Mouse (Mus musculus): ENCODE data around the gene Olfr1024. TPM values are rescaled to one million over a fixed set of nuclear protein-coding genes. Genes with fewer than 3 reads are reported as not detected.

Olfr1024 gene
- polyA plus RNA-seq (2016; fragmentation: Nextera tagmentation; extraction: Ambion mirVana), result not detected in 2 replicates

- Histone ChIP-seq H3K27me3 (no peaks in the 10 kb centered on the region), H3K9me3 (0 out of 2 replicates have a peak, but pooled peaks cover 5% of the 10 kb centered on the region), H3K4me3 (no peak within 1 kb of the TSS), H3K4me2 (replicated peaks) (no peak within 1 kb of the TSS), H3K9ac (replicated peaks) (no peak within 1 kb of the TSS), H3K27ac (replicated peaks) (no peak within 1 kb of the TSS), H3K36me3 (no peaks in the 10 kb centered on the region), H3K4me1 (no peaks in the 10 kb centered on the region)
- 86% methylated on average over 3 of the region's 3 CpGs for WGBS
- ATAC-seq (ENCODE audit: low FRiP score, low read depth), result no peak
These were observed at the start of gene Olfr1024 for GRCm38 (mm10) chr2:85904952-85905351. TSS of gene Olfr1024 (minus strand) at chr2:85905052.

- no peak for ATAC-seq (ENCODE audit: low FRiP score, low read depth)
- H3K9ac ChIP-seq (replicated peaks), result no peak within 1 kb of the TSS
These were observed 45.3 kb upstream of the Olfr1024 start, which contains the start of gene Olfr1028 for GRCm38 (mm10) chr2:85950137-85950536. TSS of gene Olfr1028 (plus strand) at chr2:85950437.

GRCm38 (mm10) chr2:85921258-85921657, 16.4 kb upstream of the Olfr1024 start, which contains the start of gene Olfr1026:
TSS of gene Olfr1026 (plus strand) at chr2:85921558.
- Histone ChIP-seq H3K27me3 (no peaks in the 10 kb centered on the region), H3K36me3 (no peaks in the 10 kb centered on the region), H3K27ac (replicated peaks) (no peak within 1 kb of the TSS), H3K9me3 (no peaks in the 10 kb centered on the region), H3K9ac (replicated peaks) (no peak within 1 kb of the TSS), H3K4me1 (no peaks in the 10 kb centered on the region), H3K4me2 (replicated peaks) (no peak within 1 kb of the TSS), H3K4me3 (no peak within 1 kb of the TSS)
- ATAC-seq (ENCODE audit: low FRiP score, low read depth), result no peak
- 94% methylated on average over 3 of the region's 3 CpGs for WGBS

More at GRCm38 (mm10) chr2:85950137-85950536, 45.3 kb upstream of the Olfr1024 start, which contains the start of gene Olfr1028:
- Histone ChIP-seq H3K27ac (replicated peaks) (no peak within 1 kb of the TSS), H3K4me1 (no peaks in the 10 kb centered on the region), H3K9me3 (no peaks in the 10 kb centered on the region), H3K36me3 (no peaks in the 10 kb centered on the region), H3K4me3 (no peak within 1 kb of the TSS), H3K27me3 (no peaks in the 10 kb centered on the region), H3K4me2 (replicated peaks) (no peak within 1 kb of the TSS)
- WGBS, result 85% methylated on average over 1 of the region's 1 CpGs

GRCm38 (mm10) chr2:85914893-85915292, 10.0 kb upstream of the Olfr1024 start, which contains the start of gene Olfr1025-ps1:
TSS of gene Olfr1025-ps1 (plus strand) at chr2:85915193.
- H3K9ac ChIP-seq (replicated peaks), result no peak within 1 kb of the TSS
- WGBS, result 74% methylated on average over 1 of the region's 1 CpGs
- H3K4me2 ChIP-seq (replicated peaks), result no peak within 1 kb of the TSS
- H3K27me3 ChIP-seq, result no peaks in the 10 kb centered on the region
- no peak for ATAC-seq (ENCODE audit: low FRiP score, low read depth)
- H3K4me3 ChIP-seq, result no peak within 1 kb of the TSS
- no peaks in the 10 kb centered on the region for H3K36me3 ChIP-seq
- H3K4me1 ChIP-seq, result no peaks in the 10 kb centered on the region
- H3K27ac ChIP-seq (replicated peaks), result no peak within 1 kb of the TSS
- H3K9me3 ChIP-seq, result no peaks in the 10 kb centered on the region

- no peak overlapping the region for H3K27ac ChIP-seq (replicated peaks)
- no peak overlapping the region for H3K4me3 ChIP-seq
- no peak for ATAC-seq (ENCODE audit: low FRiP score, low read depth)
- H3K9ac ChIP-seq (replicated peaks), result no peak overlapping the region
- no peaks in the 10 kb centered on the region for H3K27me3 ChIP-seq
- H3K36me3 ChIP-seq, result no peaks in the 10 kb centered on the region
- no peaks in the 10 kb centered on the region for H3K4me1 ChIP-seq
- no peak overlapping the region for H3K4me2 ChIP-seq (replicated peaks)
- H3K9me3 ChIP-seq, result no peaks in the 10 kb centered on the region
These were observed 8.3 kb upstream of the Olfr1024 start for GRCm38 (mm10) chr2:85913197-85913596.

GRCm38 (mm10) chr2:85885340-85885739, 19.5 kb downstream of the Olfr1024 start, which contains the start of gene Olfr1023:
TSS of gene Olfr1023 (plus strand) at chr2:85885640.
- no peaks in the 10 kb centered on the region for H3K9me3 ChIP-seq
- no peak within 1 kb of the TSS for H3K4me2 ChIP-seq (replicated peaks)
- H3K36me3 ChIP-seq, result no peaks in the 10 kb centered on the region
- no peak within 1 kb of the TSS for H3K27ac ChIP-seq (replicated peaks)
- 78% methylated on average over 2 of the region's 2 CpGs for WGBS
- H3K27me3 ChIP-seq, result no peaks in the 10 kb centered on the region
- H3K4me3 ChIP-seq, result no peak within 1 kb of the TSS
- H3K9ac ChIP-seq (replicated peaks), result no peak within 1 kb of the TSS
- no peaks in the 10 kb centered on the region for H3K4me1 ChIP-seq
- ATAC-seq (ENCODE audit: low FRiP score, low read depth), result no peak

GRCm38 (mm10) chr2:85868294-85868693, 36.6 kb downstream of the Olfr1024 start, which contains the start of gene Olfr1022:
TSS of gene Olfr1022 (plus strand) at chr2:85868594.
- H3K4me1 ChIP-seq, result no peaks in the 10 kb centered on the region
- H3K4me2 ChIP-seq (replicated peaks), result no peak within 1 kb of the TSS
- no peaks in the 10 kb centered on the region for H3K27me3 ChIP-seq
- H3K9ac ChIP-seq (replicated peaks), result no peak within 1 kb of the TSS
- no peak for ATAC-seq (ENCODE audit: low FRiP score, low read depth)
- whole genome bisulfite sequencing, result 58% methylated on average over 2 of the region's 2 CpGs
- H3K9me3 ChIP-seq, result no peaks in the 10 kb centered on the region
- no peak within 1 kb of the TSS for H3K27ac ChIP-seq (replicated peaks)
- H3K36me3 ChIP-seq, result no peaks in the 10 kb centered on the region
- no peak within 1 kb of the TSS for H3K4me3 ChIP-seq

Other genes with a start within 250 kb of the Olfr1024 start
- gene Olfr154, start 240.6 kb downstream of the Olfr1024 start, polyA plus RNA-seq (2016; fragmentation: Nextera tagmentation; extraction: Ambion mirVana), result not detected in 2 replicates
- gene Olfr1006, start 226.3 kb downstream of the Olfr1024 start, polyA plus RNA-seq (2016; fragmentation: Nextera tagmentation; extraction: Ambion mirVana), result not detected in 2 replicates
- not detected in 2 replicates for gene Olfr1008, start 215.6 kb downstream of the Olfr1024 start, polyA plus RNA-seq (2016; fragmentation: Nextera tagmentation; extraction: Ambion mirVana)
- gene Olfr1009, start 189.6 kb downstream of the Olfr1024 start, polyA plus RNA-seq (2016; fragmentation: Nextera tagmentation; extraction: Ambion mirVana), result not detected in 2 replicates
- gene Olfr1012, start 142.3 kb downstream of the Olfr1024 start, polyA plus RNA-seq (2016; fragmentation: Nextera tagmentation; extraction: Ambion mirVana), result not detected in 2 replicates
- not detected in 2 replicates for gene Olfr1013, start 138.0 kb downstream of the Olfr1024 start, polyA plus RNA-seq (2016; fragmentation: Nextera tagmentation; extraction: Ambion mirVana)
- not detected in 2 replicates for gene Olfr1014, start 132.3 kb downstream of the Olfr1024 start, polyA plus RNA-seq (2016; fragmentation: Nextera tagmentation; extraction: Ambion mirVana)
- gene Olfr1015, start 123.0 kb downstream of the Olfr1024 start, polyA plus RNA-seq (2016; fragmentation: Nextera tagmentation; extraction: Ambion mirVana), result not detected in 2 replicates
- not detected in 2 replicates for gene Olfr1016, start 102.5 kb downstream of the Olfr1024 start, polyA plus RNA-seq (2016; fragmentation: Nextera tagmentation; extraction: Ambion mirVana)
- not detected in 2 replicates for gene Olfr1018, start 86.6 kb downstream of the Olfr1024 start, polyA plus RNA-seq (2016; fragmentation: Nextera tagmentation; extraction: Ambion mirVana)
- gene Olfr1019, start 59.6 kb downstream of the Olfr1024 start, polyA plus RNA-seq (2016; fragmentation: Nextera tagmentation; extraction: Ambion mirVana), result not detected in 2 replicates
- gene Olfr1020, start 58.0 kb downstream of the Olfr1024 start, polyA plus RNA-seq (2016; fragmentation: Nextera tagmentation; extraction: Ambion mirVana), result not detected in 2 replicates
- not detected in 2 replicates for gene Olfr1022, start 36.5 kb downstream of the Olfr1024 start, polyA plus RNA-seq (2016; fragmentation: Nextera tagmentation; extraction: Ambion mirVana)
- gene Olfr1023, start 19.4 kb downstream of the Olfr1024 start, polyA plus RNA-seq (2016; fragmentation: Nextera tagmentation; extraction: Ambion mirVana), result not detected in 2 replicates
- gene Olfr1025-ps1, start 10.1 kb upstream of the Olfr1024 start, polyA plus RNA-seq (2016; fragmentation: Nextera tagmentation; extraction: Ambion mirVana), result not detected in 2 replicates
- gene Olfr1026, start 16.5 kb upstream of the Olfr1024 start, polyA plus RNA-seq (2016; fragmentation: Nextera tagmentation; extraction: Ambion mirVana), result not detected in 2 replicates
- gene Olfr1028, start 45.4 kb upstream of the Olfr1024 start, polyA plus RNA-seq (2016; fragmentation: Nextera tagmentation; extraction: Ambion mirVana), result not detected in 2 replicates
- not detected in 2 replicates for gene Olfr1029, start 68.8 kb upstream of the Olfr1024 start, polyA plus RNA-seq (2016; fragmentation: Nextera tagmentation; extraction: Ambion mirVana)
- gene Olfr1030, start 74.2 kb upstream of the Olfr1024 start, polyA plus RNA-seq (2016; fragmentation: Nextera tagmentation; extraction: Ambion mirVana), result not detected in 2 replicates
- gene Olfr1031, start 85.3 kb upstream of the Olfr1024 start, polyA plus RNA-seq (2016; fragmentation: Nextera tagmentation; extraction: Ambion mirVana), result not detected in 2 replicates
- gene Olfr1032, start 100.5 kb upstream of the Olfr1024 start, polyA plus RNA-seq (2016; fragmentation: Nextera tagmentation; extraction: Ambion mirVana), result not detected in 2 replicates
- gene Olfr1033, start 115.6 kb upstream of the Olfr1024 start, polyA plus RNA-seq (2016; fragmentation: Nextera tagmentation; extraction: Ambion mirVana), result not detected in 2 replicates
- 0.05 TPM in 1 of 2 replicates, not detected in the other for gene Olfr1034, start 140.8 kb upstream of the Olfr1024 start, polyA plus RNA-seq (2016; fragmentation: Nextera tagmentation; extraction: Ambion mirVana)
- not detected in 2 replicates for gene Olfr1036, start 168.9 kb upstream of the Olfr1024 start, polyA plus RNA-seq (2016; fragmentation: Nextera tagmentation; extraction: Ambion mirVana)
- gene Olfr1037, start 182.3 kb upstream of the Olfr1024 start, polyA plus RNA-seq (2016; fragmentation: Nextera tagmentation; extraction: Ambion mirVana), result not detected in 2 replicates
- not detected in 2 replicates for gene Olfr1039, start 230.9 kb upstream of the Olfr1024 start, polyA plus RNA-seq (2016; fragmentation: Nextera tagmentation; extraction: Ambion mirVana)
- not detected in 2 replicates for gene Olfr1040, start 241.7 kb upstream of the Olfr1024 start, polyA plus RNA-seq (2016; fragmentation: Nextera tagmentation; extraction: Ambion mirVana)

Measured in midbrain, embryonic 12.5 days (tissue).